Mouse (Mus musculus): Measurements from ENCODE around the gene Pltp.

Gene Pltp

GRCm38 (mm10) chr2:164845782-164846181, 11.7 kb downstream of the Pltp start:
- no peak for DNase-seq (ENCODE audit: low spot score)

GRCm38 (mm10) chr2:164835164-164835563, 22.3 kb downstream of the Pltp start:
- DNase-seq (ENCODE audit: low spot score), result no peak

GRCm38 (mm10) chr2:164834531-164834930, 23.0 kb downstream of the Pltp start:
- no peak for DNase-seq (ENCODE audit: low spot score)

GRCm38 (mm10) chr2:164833314-164833959, 24.1 kb downstream of the Pltp start, which contains the start of gene Neurl2:
Gene Neurl2 (minus strand): TSS chr2:164833456.
- peak; percentile 94 for DNase-seq (ENCODE audit: low spot score)

- peak; percentile 85 for DNase-seq (ENCODE audit: low spot score)
Observed at GRCm38 (mm10) chr2:164832748-164833301, 24.7 kb downstream of the Pltp start, which contains the start of gene Ctsa. Gene Ctsa (plus strand): TSS chr2:164832873.

- peak; percentile 49 for DNase-seq (ENCODE audit: low spot score)
Observed at GRCm38 (mm10) chr2:164832032-164832747, 25.3 kb downstream of the Pltp start.

- no peak for DNase-seq (ENCODE audit: low spot score)
Observed at GRCm38 (mm10) chr2:164831029-164831428, 26.5 kb downstream of the Pltp start.

GRCm38 (mm10) chr2:164829090-164829489, 28.4 kb downstream of the Pltp start:
- no peak for DNase-seq (ENCODE audit: low spot score)

GRCm38 (mm10) chr2:164828437-164828836, 29.1 kb downstream of the Pltp start, which contains the start of gene Spata25:
Gene Spata25 (minus strand): TSS chr2:164828537.
- DNase-seq (ENCODE audit: low spot score), result no peak

GRCm38 (mm10) chr2:164827146-164827850, 30.2 kb downstream of the Pltp start:
- DNase-seq (ENCODE audit: low spot score), result no peak

- no peak for DNase-seq (ENCODE audit: low spot score)
Observed at GRCm38 (mm10) chr2:164825521-164825920, 32.0 kb downstream of the Pltp start.

- no peak for DNase-seq (ENCODE audit: low spot score)
Observed at GRCm38 (mm10) chr2:164823969-164824368, 33.5 kb downstream of the Pltp start.

GRCm38 (mm10) chr2:164823181-164823585, 34.3 kb downstream of the Pltp start:
- DNase-seq (ENCODE audit: low spot score), result no peak

GRCm38 (mm10) chr2:164822636-164823165, 34.8 kb downstream of the Pltp start, which contains the start of gene Zswim1:
Gene Zswim1 (plus strand): TSS chr2:164822686.
- DNase-seq (ENCODE audit: low spot score), result peak; percentile 100

- no peak for DNase-seq (ENCODE audit: low spot score)
Observed at GRCm38 (mm10) chr2:164821060-164821459, 36.5 kb downstream of the Pltp start.

- no peak for DNase-seq (ENCODE audit: low spot score)
Observed at GRCm38 (mm10) chr2:164817703-164818102, 39.8 kb downstream of the Pltp start.

- no peak for DNase-seq (ENCODE audit: low spot score)
Observed at GRCm38 (mm10) chr2:164817206-164817605, 40.3 kb downstream of the Pltp start.

- DNase-seq (ENCODE audit: low spot score), result no peak
Observed at GRCm38 (mm10) chr2:164815821-164816220, 41.7 kb downstream of the Pltp start.

GRCm38 (mm10) chr2:164815348-164815747, 42.2 kb downstream of the Pltp start:
- DNase-seq (ENCODE audit: low spot score), result no peak

- no peak for DNase-seq (ENCODE audit: low spot score)
Observed at GRCm38 (mm10) chr2:164813557-164813956, 44.0 kb downstream of the Pltp start.

- DNase-seq (ENCODE audit: low spot score), result no peak
Observed at GRCm38 (mm10) chr2:164806614-164807013, 50.9 kb downstream of the Pltp start.

- DNase-seq (ENCODE audit: low spot score), result peak; percentile 62
Observed at GRCm38 (mm10) chr2:164805332-164805718, 52.2 kb downstream of the Pltp start.

All from testis, postnatal 10 days (tissue).